Mouse (Mus musculus): ENCODE data around the gene Gm11549.

Gm11549 gene

GRCm38 (mm10) chr3:36473222-36473621 is 48.4 kb downstream of the Gm11549 start:
- ChIA-PET POLR2A (no interaction called here), CTCF (interaction anchor here in 1 of 4 experiments (1.5 kb wide), 1 partner anchor 22 kb away, joined by 4 read pairs; no protein-coding TSS in a partner anchor)

- ChIA-PET POLR2A (no interaction called here), CTCF (no interaction called here)
Measured at GRCm38 (mm10) chr3:36471856-36472255, 49.8 kb downstream of the Gm11549 start.

GRCm38 (mm10) chr3:36468871-36469270 is 52.7 kb downstream of the Gm11549 start:
- POLR2A ChIA-PET: no interaction called here
- CTCF ChIA-PET: no interaction called here

GRCm38 (mm10) chr3:36467632-36468031 is 54.0 kb downstream of the Gm11549 start:
- ChIA-PET CTCF (interaction anchor here in 1 of 4 experiments (1.4 kb wide), 1 partner anchor 29 kb away, joined by 3 read pairs; no protein-coding TSS in a partner anchor), POLR2A (interaction anchor here in 1 of 4 experiments (1.6 kb wide), 1 partner anchor 13 kb away, joined by 3 read pairs; no protein-coding TSS in a partner anchor)

GRCm38 (mm10) chr3:36465538-36465937 is 56.1 kb downstream of the Gm11549 start:
- CTCF ChIA-PET: interaction anchor here in 3 of 4 experiments (0.5 to 1.5 kb wide), 5 partner anchors 10 to 1588 kb away, joined by 3 to 7 read pairs (median 3); partner anchors contain the start of genes 1810062G17Rik (in 1 of the 3) and Anxa5 (in 1 of the 3)
- POLR2A ChIA-PET: interaction anchor here in 2 of 4 experiments (0.5 to 1.8 kb wide), 6 partner anchors 9 to 40 kb away, joined by 3 to 9 read pairs (median 3); partner anchors contain the start of genes 1810062G17Rik (in 2 of the 2) and Anxa5 (in 2 of the 2)
